Mouse (Mus musculus) E14TG2a.4 (cell line): Measurements from ENCODE around the gene Ctdsp2.

Experiments
- H3K27me3 ChIP-seq: 2 replicates; pipeline ENCODE4 v1.6.1; 2014; ENCODE audit warnings: low read length, control low read depth; ENCODE audit not compliant: insufficient read depth
- H3K36me3 ChIP-seq: 2 replicates; pipeline ENCODE4 v1.6.1; 2014; ENCODE audit warnings: low read length, control low read depth; ENCODE audit not compliant: insufficient read depth
- H3K4me1 ChIP-seq: replicated peaks from 2 replicates; pipeline ENCODE4 v1.6.1; 2014; ENCODE audit warnings: low read depth, low read length, control low read depth
- H3K4me3 ChIP-seq: replicated peaks from 2 replicates; pipeline ENCODE4 v1.5.1; 2014; ENCODE audit warnings: mild to moderate bottlenecking, low read length
- H3K9me3 ChIP-seq: 2 replicates; pipeline ENCODE4 v1.6.1; 2014; ENCODE audit warnings: low read length, control low read depth
- CTCF ChIP-seq: conservative IDR thresholded peaks from 2 replicates; pipeline ENCODE4 v1.5.1; 2014; ENCODE audit warnings: low read length
- NANOG ChIP-seq: IDR thresholded peaks from 2 replicates; pipeline ENCODE4 v1.6.1; 2014; ENCODE audit warnings: borderline replicate concordance, low read length, mixed read lengths
- POU5F1 ChIP-seq: IDR thresholded peaks from 2 replicates; pipeline ENCODE4 v1.6.1; 2014; ENCODE audit warnings: low read length, borderline replicate concordance

Ctdsp2 gene

GRCm38 (mm10) chr10:126990313-126991056 is 12.0 kb downstream of the Ctdsp2 start:
- peaks cover 97% of the 10 kb centered on the region for H3K4me1 ChIP-seq
- H3K9me3 ChIP-seq: no peaks in the 10 kb centered on the region
- TF ChIP-seq POU5F1: no peak
- peak; percentile 85 for TF ChIP-seq CTCF

GRCm38 (mm10) chr10:126991676-126992075 is 13.2 kb downstream of the Ctdsp2 start:
- no peaks in the 10 kb centered on the region for H3K27me3 ChIP-seq
- no peak overlapping the region for H3K4me3 ChIP-seq
- peaks cover 87% of the 10 kb centered on the region for H3K4me1 ChIP-seq
- TF ChIP-seq CTCF (no peak), POU5F1 (no peak), NANOG (no peak)
- H3K36me3 ChIP-seq: peaks cover 58% of the 10 kb centered on the region
- H3K9me3 ChIP-seq: no peaks in the 10 kb centered on the region

More at GRCm38 (mm10) chr10:126990313-126991056, 12.0 kb downstream of the Ctdsp2 start:
- Histone ChIP-seq H3K36me3 (peaks cover 58% of the 10 kb centered on the region), H3K27me3 (no peaks in the 10 kb centered on the region), H3K4me3 (no peak overlapping the region)

- Histone ChIP-seq H3K4me1 (peaks cover 83% of the 10 kb centered on the region), H3K36me3 (peaks cover 74% of the 10 kb centered on the region), H3K4me3 (no peak overlapping the region), H3K27me3 (no peaks in the 10 kb centered on the region), H3K9me3 (no peaks in the 10 kb centered on the region)
- TF ChIP-seq POU5F1 (no peak), NANOG (no peak), CTCF (no peak)
Measured at GRCm38 (mm10) chr10:126993621-126994020, 15.1 kb downstream of the Ctdsp2 start.

- H3K27me3 ChIP-seq: no peaks in the 10 kb centered on the region
- H3K4me3 ChIP-seq: no peak overlapping the region
- H3K9me3 ChIP-seq: no peaks in the 10 kb centered on the region
- TF ChIP-seq NANOG (no peak), CTCF (no peak), POU5F1 (no peak)
- H3K4me1 ChIP-seq: peaks cover 61% of the 10 kb centered on the region
- H3K36me3 ChIP-seq: peaks cover 70% of the 10 kb centered on the region
Measured at GRCm38 (mm10) chr10:126997340-126998113, 19.0 kb downstream of the Ctdsp2 start.

- no peak within 1 kb of the TSS for H3K4me3 ChIP-seq
- H3K9me3 ChIP-seq: no peaks in the 10 kb centered on the region
- peaks cover 40% of the 10 kb centered on the region for H3K36me3 ChIP-seq
- H3K27me3 ChIP-seq: peaks cover 5% of the 10 kb centered on the region; the same call in 1 of the 2 replicates
- no peak for TF ChIP-seq NANOG
- H3K4me1 ChIP-seq: peaks cover 33% of the 10 kb centered on the region
Measured at GRCm38 (mm10) chr10:127000529-127000928, 22.0 kb downstream of the Ctdsp2 start, which contains the start of gene Avil. Gene Avil, plus strand, starts transcription at chr10:127000709.

GRCm38 (mm10) chr10:127001297-127001696 is 22.8 kb downstream of the Ctdsp2 start:
- Histone ChIP-seq H3K4me3 (no peak overlapping the region), H3K9me3 (no peaks in the 10 kb centered on the region), H3K36me3 (peaks cover 32% of the 10 kb centered on the region), H3K4me1 (peaks cover 33% of the 10 kb centered on the region), H3K27me3 (peaks cover 11% of the 10 kb centered on the region; the same call in 1 of the 2 replicates)
- no peak for TF ChIP-seq POU5F1
- TF ChIP-seq NANOG: no peak

- no peak for TF ChIP-seq POU5F1
- no peak for TF ChIP-seq CTCF
- TF ChIP-seq NANOG: no peak
- peaks cover 18% of the 10 kb centered on the region for H3K27me3 ChIP-seq
- H3K4me3 ChIP-seq: no peak overlapping the region
- H3K9me3 ChIP-seq: no peaks in the 10 kb centered on the region
- H3K36me3 ChIP-seq: peaks cover 31% of the 10 kb centered on the region
- peaks cover 39% of the 10 kb centered on the region for H3K4me1 ChIP-seq
Measured at GRCm38 (mm10) chr10:127002056-127002455, 23.5 kb downstream of the Ctdsp2 start.

GRCm38 (mm10) chr10:127002765-127003164 is 24.2 kb downstream of the Ctdsp2 start:
- TF ChIP-seq CTCF (no peak), NANOG (no peak), POU5F1 (no peak)
- H3K27me3 ChIP-seq: peaks cover 25% of the 10 kb centered on the region
- H3K4me1 ChIP-seq: peaks cover 39% of the 10 kb centered on the region
- no peak overlapping the region for H3K4me3 ChIP-seq
- H3K9me3 ChIP-seq: no peaks in the 10 kb centered on the region
- H3K36me3 ChIP-seq: peaks cover 24% of the 10 kb centered on the region

- Histone ChIP-seq H3K36me3 (peaks cover 18% of the 10 kb centered on the region), H3K27me3 (peaks cover 30% of the 10 kb centered on the region), H3K4me1 (peaks cover 35% of the 10 kb centered on the region), H3K9me3 (no peaks in the 10 kb centered on the region), H3K4me3 (no peak overlapping the region)
- TF ChIP-seq CTCF: no peak
Measured at GRCm38 (mm10) chr10:127003334-127003733, 24.8 kb downstream of the Ctdsp2 start.
